Mouse (Mus musculus) C2C12 (cell line): ENCODE measurements around the gene Smad5.

Experiments
- CEBPB ChIP-seq: IDR thresholded peaks from one replicate; pipeline ENCODE4 v1.6.1; 2011; ENCODE audit warnings: low read depth, mild to moderate bottlenecking, control low read depth, moderate library complexity
- CTCF ChIP-seq: IDR thresholded peaks from one replicate; pipeline ENCODE4 v1.5.1; 2011; ENCODE audit not compliant: control insufficient read depth, insufficient read depth, insufficient read length
- FOSL1 ChIP-seq: IDR thresholded peaks from one replicate; pipeline ENCODE4 v1.8.0; 2011; ENCODE audit warnings: mild to moderate bottlenecking, low read length; ENCODE audit not compliant: poor library complexity, insufficient read depth, severe bottlenecking
- MAX ChIP-seq: IDR thresholded peaks from one replicate; pipeline ENCODE4 v1.6.1; 2011; ENCODE audit warnings: mild to moderate bottlenecking, control low read depth
- MYOG ChIP-seq: IDR thresholded peaks from one replicate; pipeline ENCODE4 v1.6.1; 2011; ENCODE audit not compliant: control insufficient read depth, insufficient read length; ENCODE audit errors: extremely low read depth
- USF1 ChIP-seq: IDR thresholded peaks from one replicate; pipeline ENCODE4 v1.6.1; 2011; ENCODE audit warnings: low read depth, mild to moderate bottlenecking, control low read depth, moderate library complexity

GRCm38 (mm10) chr13:56683306-56683705 lies 19.5 kb upstream of the Smad5 start:
- no peak for TF ChIP-seq CTCF
- TF ChIP-seq MYOG, result no peak
- no peak for TF ChIP-seq USF1
- no peak for TF ChIP-seq FOSL1
- TF ChIP-seq MAX, result no peak
- no peak for TF ChIP-seq CEBPB
